Mouse (Mus musculus): ENCODE data around the gene Olig2. TPM values are rescaled to one million over a fixed set of nuclear protein-coding genes. Genes with fewer than 3 reads are reported as not detected.

Olig2 gene
- 0.11 and 0.12 TPM in 2 replicates for polyA plus RNA-seq (2012; rRNA removed)

- TF ChIP-seq CTCF (IDR thresholded peaks at IDR 0.05; ENCODE audit: borderline replicate concordance, control insufficient read depth, extremely low read depth, insufficient read depth, low read length, poor library complexity): no peak
- TF ChIP-seq POLR2A (IDR thresholded peaks at IDR 0.05; ENCODE audit: control insufficient read depth, extremely low read depth, insufficient read depth, low read length, poor library complexity): no peak
- Histone ChIP-seq H3K36me3 (ENCODE audit: control insufficient read depth, insufficient read depth, low read length) (no peaks in the 10 kb centered on the region), H3K27ac (ENCODE audit: control insufficient read depth, insufficient read depth, low read length) (no peak within 1 kb of the TSS), H3K4me1 (replicated peaks; ENCODE audit: control insufficient read depth, insufficient read depth, low read length) (0 out of 2 replicates have a peak, but pooled peaks cover 4% of the 10 kb centered on the region), H3K4me3 (ENCODE audit: control insufficient read depth, insufficient read depth, low read length) (no peak within 1 kb of the TSS), H3K27me3 (ENCODE audit: control insufficient read depth, insufficient read depth, low read length) (peaks cover 35% of the 10 kb centered on the region)
- DNase-seq: no peak
- 5% methylated on average over 53 of the region's 53 CpGs for WGBS
These were observed at the start of gene Olig2 for GRCm38 (mm10) chr16:91225233-91226037. Olig2 (plus strand) TSS chr16:91225457.

GRCm38 (mm10) chr16:91175892-91176291 is 49.4 kb upstream of the Olig2 start:
- Histone ChIP-seq H3K4me1 (replicated peaks; ENCODE audit: control insufficient read depth, insufficient read depth, low read length) (no peaks in the 10 kb centered on the region), H3K36me3 (ENCODE audit: control insufficient read depth, insufficient read depth, low read length) (no peaks in the 10 kb centered on the region), H3K27ac (ENCODE audit: control insufficient read depth, insufficient read depth, low read length) (no peak overlapping the region), H3K27me3 (ENCODE audit: control insufficient read depth, insufficient read depth, low read length) (0 out of 2 replicates have a peak, but pooled peaks cover 2% of the 10 kb centered on the region), H3K4me3 (ENCODE audit: control insufficient read depth, insufficient read depth, low read length) (no peak overlapping the region)
- no peak for TF ChIP-seq POLR2A (IDR thresholded peaks at IDR 0.05; ENCODE audit: control insufficient read depth, extremely low read depth, insufficient read depth, low read length, poor library complexity)
- TF ChIP-seq CTCF (IDR thresholded peaks at IDR 0.05; ENCODE audit: borderline replicate concordance, control insufficient read depth, extremely low read depth, insufficient read depth, low read length, poor library complexity): no peak
- DNase-seq: no peak
- 89% methylated on average over 8 of the region's 8 CpGs for WGBS

GRCm38 (mm10) chr16:91187046-91187445 is 38.2 kb upstream of the Olig2 start:
- no peak for DNase-seq
- no peak overlapping the region for H3K27ac ChIP-seq (ENCODE audit: control insufficient read depth, insufficient read depth, low read length)
- 91% methylated on average over 8 of the region's 8 CpGs for WGBS

GRCm38 (mm10) chr16:91187662-91188061 is 37.6 kb upstream of the Olig2 start:
- no peak for TF ChIP-seq CTCF (IDR thresholded peaks at IDR 0.05; ENCODE audit: borderline replicate concordance, control insufficient read depth, extremely low read depth, insufficient read depth, low read length, poor library complexity)
- no peak for TF ChIP-seq POLR2A (IDR thresholded peaks at IDR 0.05; ENCODE audit: control insufficient read depth, extremely low read depth, insufficient read depth, low read length, poor library complexity)
- Histone ChIP-seq H3K27ac (ENCODE audit: control insufficient read depth, insufficient read depth, low read length) (no peak overlapping the region), H3K4me1 (replicated peaks; ENCODE audit: control insufficient read depth, insufficient read depth, low read length) (no peaks in the 10 kb centered on the region), H3K4me3 (ENCODE audit: control insufficient read depth, insufficient read depth, low read length) (no peak overlapping the region), H3K27me3 (ENCODE audit: control insufficient read depth, insufficient read depth, low read length) (no peaks in the 10 kb centered on the region), H3K36me3 (ENCODE audit: control insufficient read depth, insufficient read depth, low read length) (no peaks in the 10 kb centered on the region)
- WGBS: 70% methylated on average over 10 of the region's 10 CpGs
- no peak for DNase-seq

More at GRCm38 (mm10) chr16:91187046-91187445, 38.2 kb upstream of the Olig2 start:
- no peaks in the 10 kb centered on the region for H3K4me1 ChIP-seq (replicated peaks; ENCODE audit: control insufficient read depth, insufficient read depth, low read length)
- no peaks in the 10 kb centered on the region for H3K36me3 ChIP-seq (ENCODE audit: control insufficient read depth, insufficient read depth, low read length)
- no peak for TF ChIP-seq CTCF (IDR thresholded peaks at IDR 0.05; ENCODE audit: borderline replicate concordance, control insufficient read depth, extremely low read depth, insufficient read depth, low read length, poor library complexity)
- no peak for TF ChIP-seq POLR2A (IDR thresholded peaks at IDR 0.05; ENCODE audit: control insufficient read depth, extremely low read depth, insufficient read depth, low read length, poor library complexity)
- H3K27me3 ChIP-seq (ENCODE audit: control insufficient read depth, insufficient read depth, low read length): no peaks in the 10 kb centered on the region
- no peak overlapping the region for H3K4me3 ChIP-seq (ENCODE audit: control insufficient read depth, insufficient read depth, low read length)

GRCm38 (mm10) chr16:91188304-91188703 is 37.0 kb upstream of the Olig2 start:
- Histone ChIP-seq H3K27ac (ENCODE audit: control insufficient read depth, insufficient read depth, low read length) (no peak overlapping the region), H3K36me3 (ENCODE audit: control insufficient read depth, insufficient read depth, low read length) (no peaks in the 10 kb centered on the region), H3K27me3 (ENCODE audit: control insufficient read depth, insufficient read depth, low read length) (no peaks in the 10 kb centered on the region), H3K4me1 (replicated peaks; ENCODE audit: control insufficient read depth, insufficient read depth, low read length) (no peaks in the 10 kb centered on the region), H3K4me3 (ENCODE audit: control insufficient read depth, insufficient read depth, low read length) (no peak overlapping the region)
- TF ChIP-seq POLR2A (IDR thresholded peaks at IDR 0.05; ENCODE audit: control insufficient read depth, extremely low read depth, insufficient read depth, low read length, poor library complexity) (no peak), CTCF (IDR thresholded peaks at IDR 0.05; ENCODE audit: borderline replicate concordance, control insufficient read depth, extremely low read depth, insufficient read depth, low read length, poor library complexity) (no peak)
- whole genome bisulfite sequencing: 93% methylated on average over 12 of the region's 12 CpGs
- no peak for DNase-seq

GRCm38 (mm10) chr16:91191233-91191632 is 34.0 kb upstream of the Olig2 start:
- Histone ChIP-seq H3K4me1 (replicated peaks; ENCODE audit: control insufficient read depth, insufficient read depth, low read length) (no peaks in the 10 kb centered on the region), H3K27ac (ENCODE audit: control insufficient read depth, insufficient read depth, low read length) (no peak overlapping the region), H3K4me3 (ENCODE audit: control insufficient read depth, insufficient read depth, low read length) (no peak overlapping the region), H3K27me3 (ENCODE audit: control insufficient read depth, insufficient read depth, low read length) (no peaks in the 10 kb centered on the region), H3K36me3 (ENCODE audit: control insufficient read depth, insufficient read depth, low read length) (no peaks in the 10 kb centered on the region)
- no peak for DNase-seq
- 92% methylated on average over 6 of the region's 6 CpGs for WGBS
- TF ChIP-seq CTCF (IDR thresholded peaks at IDR 0.05; ENCODE audit: borderline replicate concordance, control insufficient read depth, extremely low read depth, insufficient read depth, low read length, poor library complexity) (no peak), POLR2A (IDR thresholded peaks at IDR 0.05; ENCODE audit: control insufficient read depth, extremely low read depth, insufficient read depth, low read length, poor library complexity) (no peak)
